Mouse (Mus musculus): ENCODE data around the gene Igll1. TPM values are rescaled to one million over a fixed set of nuclear protein-coding genes. Genes with fewer than 3 reads are reported as not detected.

The Igll1 gene
- not detected in 2 replicates for polyA plus RNA-seq (2015; fragmentation: Nextera tagmentation; extraction: Ambion mirVana)

GRCm38 (mm10) chr16:16863978-16864377 is at the start of gene Igll1:
Gene Igll1, minus strand, starts transcription at chr16:16863985.
- Histone ChIP-seq H3K9ac (replicated peaks) (no peak within 1 kb of the TSS), H3K36me3 (no peaks in the 10 kb centered on the region), H3K4me3 (no peak within 1 kb of the TSS), H3K9me3 (no peaks in the 10 kb centered on the region), H3K27ac (replicated peaks) (no peak within 1 kb of the TSS), H3K4me1 (no peaks in the 10 kb centered on the region), H3K4me2 (replicated peaks) (no peak within 1 kb of the TSS), H3K27me3 (no peaks in the 10 kb centered on the region)
- WGBS, result 68% methylated on average over 2 of the region's 2 CpGs
- no peak for ATAC-seq (replicated peaks)

- Histone ChIP-seq H3K4me2 (replicated peaks) (no peak overlapping the region), H3K27ac (replicated peaks) (no peak overlapping the region), H3K4me1 (peaks cover 11% of the 10 kb centered on the region), H3K36me3 (peaks cover 63% of the 10 kb centered on the region), H3K4me3 (no peak overlapping the region), H3K27me3 (no peaks in the 10 kb centered on the region), H3K9ac (replicated peaks) (no peak overlapping the region), H3K9me3 (no peaks in the 10 kb centered on the region)
- no peak for ATAC-seq (replicated peaks)
- WGBS, result 83% methylated on average over 1 of the region's 1 CpGs
Observed at GRCm38 (mm10) chr16:16913440-16913839, 49.7 kb upstream of the Igll1 start.

- Histone ChIP-seq H3K4me1 (peaks cover 11% of the 10 kb centered on the region), H3K36me3 (peaks cover 62% of the 10 kb centered on the region), H3K4me2 (replicated peaks) (no peak overlapping the region), H3K9me3 (no peaks in the 10 kb centered on the region), H3K4me3 (no peak overlapping the region), H3K9ac (replicated peaks) (no peak overlapping the region), H3K27ac (replicated peaks) (peak overlapping the region; percentile 83), H3K27me3 (no peaks in the 10 kb centered on the region)
- WGBS, result 26% methylated on average over 13 of the region's 13 CpGs
- ATAC-seq (replicated peaks), result peak; percentile 92
Observed at GRCm38 (mm10) chr16:16911641-16912597, 48.1 kb upstream of the Igll1 start.

GRCm38 (mm10) chr16:16907799-16908198 is 44.0 kb upstream of the Igll1 start:
- Histone ChIP-seq H3K36me3 (peaks cover 61% of the 10 kb centered on the region), H3K4me1 (peaks cover 11% of the 10 kb centered on the region), H3K4me2 (replicated peaks) (no peak overlapping the region), H3K27me3 (no peaks in the 10 kb centered on the region), H3K4me3 (no peak overlapping the region), H3K9me3 (no peaks in the 10 kb centered on the region), H3K9ac (replicated peaks) (no peak overlapping the region), H3K27ac (replicated peaks) (no peak overlapping the region)
- WGBS, result 83% methylated on average over 6 of the region's 6 CpGs
- ATAC-seq (replicated peaks), result no peak

- Histone ChIP-seq H3K4me1 (peaks cover 7% of the 10 kb centered on the region; the same call in 1 of the 2 replicates), H3K9me3 (no peaks in the 10 kb centered on the region), H3K36me3 (peaks cover 40% of the 10 kb centered on the region), H3K4me3 (no peak overlapping the region), H3K27me3 (no peaks in the 10 kb centered on the region), H3K27ac (replicated peaks) (no peak overlapping the region), H3K9ac (replicated peaks) (no peak overlapping the region), H3K4me2 (replicated peaks) (no peak overlapping the region)
- ATAC-seq (replicated peaks), result no peak
- 89% methylated on average over 5 of the region's 5 CpGs for WGBS
Observed at GRCm38 (mm10) chr16:16903188-16903587, 39.4 kb upstream of the Igll1 start.

- no peak for ATAC-seq (replicated peaks)
- Histone ChIP-seq H3K4me2 (replicated peaks) (no peak overlapping the region), H3K9ac (replicated peaks) (no peak overlapping the region), H3K4me1 (peaks cover 15% of the 10 kb centered on the region), H3K27me3 (no peaks in the 10 kb centered on the region), H3K4me3 (no peak overlapping the region), H3K27ac (replicated peaks) (no peak overlapping the region), H3K9me3 (no peaks in the 10 kb centered on the region), H3K36me3 (peaks cover 36% of the 10 kb centered on the region)
- WGBS, result 88% methylated on average over 4 of the region's 4 CpGs
Observed at GRCm38 (mm10) chr16:16902329-16902728, 38.5 kb upstream of the Igll1 start.

GRCm38 (mm10) chr16:16897056-16897584 is 33.3 kb upstream of the Igll1 start:
- H3K27ac ChIP-seq (replicated peaks), result peak overlapping the region; percentile 67
- H3K4me3 ChIP-seq, result peak overlapping the region; percentile 63
- H3K9ac ChIP-seq (replicated peaks), result peak overlapping the region; percentile 68
- H3K4me2 ChIP-seq (replicated peaks), result peak overlapping the region; percentile 60
- peaks cover 21% of the 10 kb centered on the region for H3K4me1 ChIP-seq
- H3K27me3 ChIP-seq, result no peaks in the 10 kb centered on the region
- ATAC-seq (replicated peaks), result peak; percentile 2; the same call in 1 of the 2 replicates
- H3K9me3 ChIP-seq, result no peaks in the 10 kb centered on the region
- H3K36me3 ChIP-seq, result peaks cover 6% of the 10 kb centered on the region; the same call in 1 of the 2 replicates
- WGBS, result 26% methylated on average over 10 of the region's 10 CpGs

GRCm38 (mm10) chr16:16896382-16897055 is 32.7 kb upstream of the Igll1 start, which contains the start of gene Ppm1f:
Gene Ppm1f, plus strand, starts transcription at chr16:16896469.
- Histone ChIP-seq H3K9ac (replicated peaks) (peak within 1 kb of the TSS; percentile 68), H3K27me3 (no peaks in the 10 kb centered on the region), H3K9me3 (no peaks in the 10 kb centered on the region), H3K4me1 (peaks cover 21% of the 10 kb centered on the region), H3K27ac (replicated peaks) (peak within 1 kb of the TSS; percentile 67), H3K4me2 (replicated peaks) (peak within 1 kb of the TSS; percentile 60), H3K36me3 (peaks cover 12% of the 10 kb centered on the region), H3K4me3 (peak within 1 kb of the TSS; percentile 63)
- under 1% methylated on average over 29 of the region's 29 CpGs for WGBS
- ATAC-seq (replicated peaks), result peak; percentile 93

GRCm38 (mm10) chr16:16896015-16896381 is 32.2 kb upstream of the Igll1 start:
- 28% methylated on average over 4 of the region's 4 CpGs for WGBS
- H3K9ac ChIP-seq (replicated peaks), result no peak overlapping the region

GRCm38 (mm10) chr16:16892366-16892765 is 28.6 kb upstream of the Igll1 start:
- Histone ChIP-seq H3K9me3 (no peaks in the 10 kb centered on the region), H3K4me1 (peaks cover 6% of the 10 kb centered on the region), H3K4me3 (no peak overlapping the region), H3K27ac (replicated peaks) (no peak overlapping the region), H3K27me3 (no peaks in the 10 kb centered on the region), H3K4me2 (replicated peaks) (no peak overlapping the region), H3K9ac (replicated peaks) (no peak overlapping the region), H3K36me3 (peaks cover 52% of the 10 kb centered on the region)
- 91% methylated on average over 7 of the region's 7 CpGs for WGBS
- no peak for ATAC-seq (replicated peaks)

More at GRCm38 (mm10) chr16:16896015-16896381, 32.2 kb upstream of the Igll1 start:
- Histone ChIP-seq H3K4me2 (replicated peaks) (peak overlapping the region; percentile 60; the same call in 1 of the 2 replicates), H3K4me1 (peaks cover 21% of the 10 kb centered on the region), H3K27ac (replicated peaks) (peak overlapping the region; percentile 67), H3K36me3 (peaks cover 17% of the 10 kb centered on the region), H3K4me3 (peak overlapping the region; percentile 63), H3K9me3 (no peaks in the 10 kb centered on the region), H3K27me3 (no peaks in the 10 kb centered on the region)
- no peak; the same call in 1 of the 2 replicates for ATAC-seq (replicated peaks)

GRCm38 (mm10) chr16:16888341-16888740 is 24.6 kb upstream of the Igll1 start:
- H3K4me3 ChIP-seq, result no peak overlapping the region
- H3K36me3 ChIP-seq, result peaks cover 90% of the 10 kb centered on the region
- 87% methylated on average over 1 of the region's 1 CpGs for WGBS
- H3K27ac ChIP-seq (replicated peaks), result no peak overlapping the region
- no peaks in the 10 kb centered on the region for H3K4me1 ChIP-seq
- H3K9ac ChIP-seq (replicated peaks), result no peak overlapping the region
- no peaks in the 10 kb centered on the region for H3K9me3 ChIP-seq
- no peak for ATAC-seq (replicated peaks)
- no peaks in the 10 kb centered on the region for H3K27me3 ChIP-seq
- H3K4me2 ChIP-seq (replicated peaks), result no peak overlapping the region

- Histone ChIP-seq H3K36me3 (peaks cover 80% of the 10 kb centered on the region), H3K27ac (replicated peaks) (no peak overlapping the region), H3K27me3 (no peaks in the 10 kb centered on the region), H3K4me3 (no peak overlapping the region), H3K9me3 (no peaks in the 10 kb centered on the region), H3K9ac (replicated peaks) (no peak overlapping the region), H3K4me2 (replicated peaks) (no peak overlapping the region), H3K4me1 (no peaks in the 10 kb centered on the region)
- no peak for ATAC-seq (replicated peaks)
- 93% methylated on average over 5 of the region's 5 CpGs for WGBS
Observed at GRCm38 (mm10) chr16:16879025-16879424, 15.2 kb upstream of the Igll1 start.

Data from forebrain, embryonic 15.5 days (tissue).